Mouse (Mus musculus): ENCODE results near the gene Vps51. TPM values are rescaled to one million over a fixed set of nuclear protein-coding genes. Genes with fewer than 3 reads are reported as not detected.

Gene Vps51
- polyA plus RNA-seq, 1 experiment from 2014 or later = 27.3 TPM

GRCm38 (mm10) chr19:6061641-6062302 lies 15.3 kb downstream of the Vps51 start:
- Histone ChIP-seq H3K4me2 (peak overlapping the region; percentile 100), H3K9ac (peak overlapping the region; percentile 91), H3K4me1 (replicated peaks) (peaks cover 68% of the 10 kb centered on the region), H3K27me3 (no peaks in the 10 kb centered on the region), H3K4me3 (replicated peaks) (peak overlapping the region; percentile 89), H3K9me3 (replicated peaks) (no peaks in the 10 kb centered on the region), H3K27ac (replicated peaks) (peak overlapping the region; percentile 98), H3K36me3 (replicated peaks) (peaks cover 21% of the 10 kb centered on the region)
- ATAC-seq (ENCODE audit: insufficient read depth) = peak; percentile 6; the same call in 1 of the 2 replicates
- WGBS (ENCODE audit: insufficient replicate concordance) = under 1% methylated on average over 44 of the region's 44 CpGs

GRCm38 (mm10) chr19:6061021-6061533 lies 16.0 kb downstream of the Vps51 start, which contains the start of gene Znhit2:
Znhit2 (plus strand) TSS chr19:6061192.
- H3K4me1 ChIP-seq (replicated peaks) = peaks cover 68% of the 10 kb centered on the region
- WGBS (ENCODE audit: insufficient replicate concordance) = under 1% methylated on average over 58 of the region's 58 CpGs
- H3K9ac ChIP-seq = peak within 1 kb of the TSS; percentile 91
- peak within 1 kb of the TSS; percentile 100 for H3K4me2 ChIP-seq
- peak within 1 kb of the TSS; percentile 89 for H3K4me3 ChIP-seq (replicated peaks)
- peak; percentile 66 for ATAC-seq (ENCODE audit: insufficient read depth)
- H3K36me3 ChIP-seq (replicated peaks) = peaks cover 21% of the 10 kb centered on the region
- H3K27me3 ChIP-seq = no peaks in the 10 kb centered on the region
- no peaks in the 10 kb centered on the region for H3K9me3 ChIP-seq (replicated peaks)
- H3K27ac ChIP-seq (replicated peaks) = peak within 1 kb of the TSS; percentile 98

DNA sequence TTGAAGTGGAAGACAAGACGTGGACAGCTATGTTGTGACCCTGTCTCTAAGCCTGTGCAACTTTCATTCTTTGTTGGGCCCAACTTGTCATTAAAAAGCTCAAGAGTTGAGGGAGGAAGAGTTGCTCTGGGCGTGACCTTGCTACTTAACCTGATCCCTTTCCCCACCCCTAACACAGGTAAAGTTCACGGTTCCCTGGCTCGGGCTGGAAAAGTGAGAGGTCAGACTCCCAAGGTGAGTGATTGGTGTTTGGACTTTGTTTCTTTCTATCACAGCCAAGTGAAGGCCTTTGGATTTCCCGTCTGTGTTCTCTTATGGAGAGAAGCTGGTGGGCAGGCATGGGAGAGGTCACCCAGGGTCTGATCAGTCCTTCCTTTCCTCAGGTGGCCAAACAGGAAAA lies 18.1 kb downstream of the Vps51 start:
- no peaks in the 10 kb centered on the region for H3K27me3 ChIP-seq
- no peak for ATAC-seq (ENCODE audit: insufficient read depth)
- no peaks in the 10 kb centered on the region for H3K9me3 ChIP-seq (replicated peaks)
- whole genome bisulfite sequencing (ENCODE audit: insufficient replicate concordance) = 61% methylated on average over 5 of the region's 5 CpGs
- peak overlapping the region; percentile 81 for H3K4me3 ChIP-seq (replicated peaks)
- peak overlapping the region; percentile 76 for H3K4me2 ChIP-seq
- peaks cover 39% of the 10 kb centered on the region for H3K36me3 ChIP-seq (replicated peaks)
- peaks cover 64% of the 10 kb centered on the region for H3K4me1 ChIP-seq (replicated peaks)
- H3K27ac ChIP-seq (replicated peaks) = peak overlapping the region; percentile 78
- H3K9ac ChIP-seq = peak overlapping the region; percentile 86

DNA sequence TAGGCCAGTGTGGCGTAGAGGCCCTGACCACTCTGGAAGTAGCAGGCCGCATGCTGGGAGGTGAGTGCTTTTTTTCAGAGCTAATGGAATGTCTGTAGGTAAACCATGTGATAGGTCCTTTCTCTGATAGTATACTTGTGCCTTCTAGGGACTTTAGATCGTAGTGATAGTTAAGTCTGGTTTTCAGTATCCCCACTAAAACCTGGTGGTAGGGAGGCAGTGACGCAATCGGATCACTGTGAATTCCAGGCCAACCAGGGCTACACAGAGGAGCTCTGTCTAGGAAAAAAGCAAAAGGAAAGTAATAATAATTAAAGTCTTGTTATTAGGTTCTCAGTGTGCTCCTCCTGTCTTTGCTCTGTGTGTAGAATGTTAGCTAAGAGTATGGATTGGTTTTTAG lies 18.5 kb downstream of the Vps51 start:
- Histone ChIP-seq H3K27ac (replicated peaks) (peak overlapping the region; percentile 78), H3K4me3 (replicated peaks) (peak overlapping the region; percentile 81), H3K4me2 (peak overlapping the region; percentile 76), H3K27me3 (no peaks in the 10 kb centered on the region), H3K9me3 (replicated peaks) (no peaks in the 10 kb centered on the region), H3K4me1 (replicated peaks) (peaks cover 61% of the 10 kb centered on the region), H3K9ac (peak overlapping the region; percentile 86), H3K36me3 (replicated peaks) (peaks cover 44% of the 10 kb centered on the region)
- ATAC-seq (ENCODE audit: insufficient read depth) = no peak
- WGBS (ENCODE audit: insufficient replicate concordance) = 20% methylated on average over 5 of the region's 5 CpGs

- H3K4me2 ChIP-seq = peak within 1 kb of the TSS; percentile 83
- peak within 1 kb of the TSS; percentile 78 for H3K27ac ChIP-seq (replicated peaks)
- peaks cover 54% of the 10 kb centered on the region for H3K36me3 ChIP-seq (replicated peaks)
- WGBS (ENCODE audit: insufficient replicate concordance) = under 1% methylated on average over 63 of the region's 63 CpGs
- no peaks in the 10 kb centered on the region for H3K9me3 ChIP-seq (replicated peaks)
- peak within 1 kb of the TSS; percentile 88 for H3K9ac ChIP-seq
- H3K4me1 ChIP-seq (replicated peaks) = peaks cover 55% of the 10 kb centered on the region
- ATAC-seq (ENCODE audit: insufficient read depth) = peak; percentile 77
- no peaks in the 10 kb centered on the region for H3K27me3 ChIP-seq
- peak within 1 kb of the TSS; percentile 81 for H3K4me3 ChIP-seq (replicated peaks)
Measured at GRCm38 (mm10) chr19:6057313-6058096, 19.5 kb downstream of the Vps51 start, which contains the start of the genes Mrpl49 and Fau. Mrpl49 (minus strand) TSS chr19:6057785. Fau (plus strand) TSS chr19:6057844.

GRCm38 (mm10) chr19:6056696-6057095 lies 20.3 kb downstream of the Vps51 start:
- H3K4me2 ChIP-seq = peak overlapping the region; percentile 83
- no peak for ATAC-seq (ENCODE audit: insufficient read depth)
- peak overlapping the region; percentile 70 for H3K27ac ChIP-seq (replicated peaks)
- H3K36me3 ChIP-seq (replicated peaks) = peaks cover 62% of the 10 kb centered on the region
- H3K27me3 ChIP-seq = no peaks in the 10 kb centered on the region
- peak overlapping the region; percentile 88 for H3K9ac ChIP-seq
- H3K4me1 ChIP-seq (replicated peaks) = peaks cover 47% of the 10 kb centered on the region
- 46% methylated on average over 4 of the region's 4 CpGs for WGBS (ENCODE audit: insufficient replicate concordance)
- H3K4me3 ChIP-seq (replicated peaks) = peak overlapping the region; percentile 81
- H3K9me3 ChIP-seq (replicated peaks) = no peaks in the 10 kb centered on the region

- H3K4me1 ChIP-seq (replicated peaks) = peaks cover 37% of the 10 kb centered on the region
- H3K9me3 ChIP-seq (replicated peaks) = no peaks in the 10 kb centered on the region
- H3K4me2 ChIP-seq = no peak overlapping the region
- H3K9ac ChIP-seq = no peak overlapping the region
- H3K4me3 ChIP-seq (replicated peaks) = no peak overlapping the region
- peaks cover 75% of the 10 kb centered on the region for H3K36me3 ChIP-seq (replicated peaks)
- 73% methylated on average over 5 of the region's 5 CpGs for WGBS (ENCODE audit: insufficient replicate concordance)
- no peak for ATAC-seq (ENCODE audit: insufficient read depth)
- H3K27ac ChIP-seq (replicated peaks) = no peak overlapping the region
- no peaks in the 10 kb centered on the region for H3K27me3 ChIP-seq
Measured at GRCm38 (mm10) chr19:6054296-6054695, 22.7 kb downstream of the Vps51 start.

GRCm38 (mm10) chr19:6052516-6052915 lies 24.5 kb downstream of the Vps51 start:
- no peak overlapping the region for H3K4me2 ChIP-seq
- no peaks in the 10 kb centered on the region for H3K9me3 ChIP-seq (replicated peaks)
- ATAC-seq (ENCODE audit: insufficient read depth) = no peak
- H3K4me3 ChIP-seq (replicated peaks) = no peak overlapping the region
- no peaks in the 10 kb centered on the region for H3K27me3 ChIP-seq
- no peak overlapping the region for H3K9ac ChIP-seq
- H3K4me1 ChIP-seq (replicated peaks) = peaks cover 45% of the 10 kb centered on the region
- WGBS (ENCODE audit: insufficient replicate concordance) = 83% methylated on average over 7 of the region's 7 CpGs
- no peak overlapping the region for H3K27ac ChIP-seq (replicated peaks)
- H3K36me3 ChIP-seq (replicated peaks) = peaks cover 80% of the 10 kb centered on the region

GRCm38 (mm10) chr19:6048681-6049410 lies 28.2 kb downstream of the Vps51 start:
- Histone ChIP-seq H3K4me1 (replicated peaks) (peaks cover 54% of the 10 kb centered on the region), H3K4me3 (replicated peaks) (peak overlapping the region; percentile 87), H3K27ac (replicated peaks) (peak overlapping the region; percentile 99), H3K9ac (peak overlapping the region; percentile 73), H3K9me3 (replicated peaks) (no peaks in the 10 kb centered on the region), H3K4me2 (peak overlapping the region; percentile 77), H3K27me3 (no peaks in the 10 kb centered on the region), H3K36me3 (replicated peaks) (peaks cover 60% of the 10 kb centered on the region)
- no peak for ATAC-seq (ENCODE audit: insufficient read depth)
- 48% methylated on average over 11 of the region's 11 CpGs for WGBS (ENCODE audit: insufficient replicate concordance)

DNA sequence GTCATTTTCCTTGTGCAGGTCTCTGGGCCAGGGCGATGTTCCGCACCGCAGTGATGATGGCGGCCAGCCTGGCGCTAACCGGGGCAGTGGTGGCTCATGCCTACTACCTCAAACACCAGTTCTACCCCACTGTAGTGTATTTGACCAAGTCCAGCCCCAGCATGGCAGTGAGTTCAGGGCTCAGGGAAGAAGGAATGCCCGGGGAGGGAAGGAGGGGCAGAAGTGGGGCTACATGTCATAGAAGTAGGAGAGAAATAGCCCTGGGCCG lies 29.2 kb downstream of the Vps51 start:
- Histone ChIP-seq H3K27me3 (no peaks in the 10 kb centered on the region), H3K9me3 (replicated peaks) (no peaks in the 10 kb centered on the region), H3K36me3 (replicated peaks) (peaks cover 50% of the 10 kb centered on the region)

More for the DNA sequence above, 29.2 kb downstream of the Vps51 start:
- Histone ChIP-seq H3K4me3 (replicated peaks) (peak overlapping the region; percentile 87), H3K27ac (replicated peaks) (peak overlapping the region; percentile 99), H3K4me1 (replicated peaks) (peaks cover 48% of the 10 kb centered on the region), H3K4me2 (peak overlapping the region; percentile 77), H3K9ac (peak overlapping the region; percentile 73)
- no peak for ATAC-seq (ENCODE audit: insufficient read depth)
- WGBS (ENCODE audit: insufficient replicate concordance) = 73% methylated on average over 8 of the region's 8 CpGs
